Mouse (Mus musculus): ENCODE data around the gene Fes.

The Fes gene

DNA sequence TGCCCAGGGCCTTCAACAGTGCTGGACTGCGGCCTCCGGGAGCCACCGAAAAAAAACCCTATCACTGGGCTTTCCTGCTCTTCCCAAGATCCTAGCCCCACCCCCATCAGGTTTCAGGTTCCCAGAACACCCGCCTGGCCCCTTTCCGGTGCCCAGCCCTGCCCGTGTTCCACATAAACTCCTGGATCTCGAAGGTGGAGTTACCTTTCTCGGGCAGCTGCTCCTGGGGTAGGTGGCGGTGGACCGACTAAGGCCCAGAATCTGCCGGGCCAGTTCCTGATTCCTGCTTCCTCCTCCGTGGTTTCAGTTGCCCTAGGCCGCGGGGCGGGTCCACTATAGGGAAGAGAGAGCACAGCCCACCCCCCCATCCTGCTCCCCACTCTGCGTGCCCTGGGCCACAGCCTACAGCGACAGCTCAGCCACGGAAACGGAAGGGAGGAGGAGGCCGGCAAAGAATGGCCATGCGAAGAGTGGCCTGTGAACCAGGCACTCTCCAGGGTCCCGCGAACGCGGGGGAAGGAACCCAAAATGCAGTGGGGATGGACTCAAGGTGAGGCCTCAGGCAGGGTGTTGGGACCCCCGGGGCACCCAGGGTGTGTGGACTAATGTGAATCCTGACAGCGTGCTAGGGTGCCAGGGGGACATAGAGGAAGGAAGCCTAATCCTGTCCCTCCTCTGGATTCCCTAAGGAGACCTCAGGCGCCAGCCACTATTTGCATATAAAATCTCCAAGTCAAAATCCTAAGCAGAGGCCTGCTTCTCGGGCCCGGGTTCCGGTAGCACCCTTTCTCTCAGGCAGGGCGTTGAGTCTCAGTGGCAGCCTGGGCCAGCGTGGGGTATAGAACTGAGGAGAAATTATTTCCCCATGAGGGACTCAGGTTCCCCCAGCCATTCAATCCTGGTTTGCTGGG is at the start of gene Fes:
Gene Fes (minus strand): TSS at position 314 of the 911 bp plus-strand sequence.
- no peak for DNase-seq (ENCODE audit: low read depth, low spot score)

DNA sequence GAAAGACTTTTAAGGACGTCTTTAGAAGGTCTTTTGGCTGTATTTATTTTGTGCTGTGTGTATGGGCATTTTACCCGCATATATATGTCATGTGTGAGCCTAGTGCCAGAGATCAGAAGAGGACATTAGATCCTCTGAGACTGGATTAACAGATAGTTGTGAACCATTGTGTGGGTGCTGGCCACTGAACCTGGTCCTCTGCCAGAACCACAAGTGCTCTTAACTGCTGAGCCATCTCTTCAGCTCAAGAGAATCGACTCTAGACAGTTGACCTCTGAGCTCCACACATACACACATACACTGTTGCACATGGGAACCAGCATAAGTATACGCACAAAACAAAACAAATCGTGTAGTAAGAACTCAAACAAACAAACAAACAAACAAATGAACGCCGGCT is 48.8 kb upstream of the Fes start:
- no peak for DNase-seq (ENCODE audit: low read depth, low spot score)

DNA sequence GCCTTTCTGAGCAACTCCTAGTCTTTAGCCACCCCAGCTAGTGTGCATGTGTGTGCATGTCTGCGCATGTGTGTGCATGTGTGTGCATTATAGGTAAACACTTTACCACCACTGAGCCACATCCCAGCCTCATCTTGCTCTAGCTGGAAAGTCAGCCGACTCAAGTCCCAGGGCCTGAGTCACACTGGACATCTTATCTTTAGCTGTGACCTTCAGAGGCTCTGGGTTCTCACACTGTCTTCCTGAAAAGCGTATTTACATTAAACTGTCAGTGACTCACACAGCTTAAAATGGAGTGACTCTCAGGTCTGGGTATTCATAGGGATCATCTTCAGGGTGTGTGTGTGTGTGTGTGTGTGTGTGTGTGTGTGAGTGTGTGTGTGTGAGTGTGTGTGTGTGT is 47.8 kb upstream of the Fes start:
- no peak for DNase-seq (ENCODE audit: low read depth, low spot score)

DNA sequence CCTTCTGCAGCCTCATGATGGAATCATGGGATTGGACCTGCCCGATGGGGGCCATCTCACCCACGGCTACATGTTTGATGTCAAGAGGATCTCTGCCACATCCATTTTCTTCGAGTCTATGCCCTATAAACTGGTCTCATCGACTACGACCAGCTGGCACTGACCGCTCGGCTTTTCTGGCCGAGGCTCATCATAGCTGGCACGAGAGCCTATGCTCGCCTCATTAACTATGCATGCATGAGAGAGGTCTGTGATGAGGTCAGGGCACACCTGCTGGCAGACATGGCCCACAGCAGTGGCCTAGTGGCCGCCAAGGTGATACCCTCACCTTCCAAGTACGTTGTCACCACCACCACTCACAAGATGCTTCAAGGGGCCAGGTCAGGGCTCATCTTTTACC is 41.9 kb upstream of the Fes start:
- DNase-seq (ENCODE audit: low read depth, low spot score) = no peak

DNA sequence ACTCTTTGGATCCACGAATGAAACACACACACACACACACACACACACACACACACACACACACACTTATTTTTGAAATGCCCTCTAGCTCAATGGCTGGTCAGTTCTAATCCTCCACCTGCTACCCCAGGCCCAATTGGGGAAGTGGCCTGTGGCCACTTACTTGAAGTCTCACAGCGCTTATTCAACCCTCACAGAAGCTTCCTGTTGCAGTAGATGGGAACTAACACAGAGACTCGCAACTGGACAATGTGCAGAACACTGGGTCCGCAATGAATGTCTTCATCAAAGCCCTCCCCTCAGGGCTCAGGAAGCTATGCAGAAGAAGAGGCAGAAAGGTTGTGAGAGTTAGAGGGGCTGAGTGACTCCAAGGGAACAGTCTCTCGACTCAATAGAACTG is 40.0 kb upstream of the Fes start:
- DNase-seq (ENCODE audit: low read depth, low spot score) = no peak

DNA sequence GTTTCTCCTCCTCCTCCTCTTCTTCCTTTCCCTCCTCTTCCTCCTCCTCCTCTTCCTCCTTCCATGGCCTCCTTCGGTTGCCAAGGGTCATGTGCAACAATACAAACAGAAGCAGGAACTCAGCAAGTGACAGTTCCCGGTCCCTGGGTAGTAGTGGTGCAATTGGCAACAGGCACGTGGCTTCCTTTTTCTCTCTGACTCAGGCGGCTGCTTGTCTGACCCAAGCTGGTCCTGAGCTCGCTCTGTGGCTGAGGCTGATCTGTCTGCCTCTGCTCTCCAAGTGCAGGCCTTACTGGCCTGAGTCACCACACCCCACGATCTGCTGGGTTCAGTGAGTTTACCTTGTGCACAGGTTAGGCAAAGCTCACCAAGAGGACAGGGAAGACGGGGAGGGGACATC is 38.6 kb upstream of the Fes start:
- no peak for DNase-seq (ENCODE audit: low read depth, low spot score)

DNA sequence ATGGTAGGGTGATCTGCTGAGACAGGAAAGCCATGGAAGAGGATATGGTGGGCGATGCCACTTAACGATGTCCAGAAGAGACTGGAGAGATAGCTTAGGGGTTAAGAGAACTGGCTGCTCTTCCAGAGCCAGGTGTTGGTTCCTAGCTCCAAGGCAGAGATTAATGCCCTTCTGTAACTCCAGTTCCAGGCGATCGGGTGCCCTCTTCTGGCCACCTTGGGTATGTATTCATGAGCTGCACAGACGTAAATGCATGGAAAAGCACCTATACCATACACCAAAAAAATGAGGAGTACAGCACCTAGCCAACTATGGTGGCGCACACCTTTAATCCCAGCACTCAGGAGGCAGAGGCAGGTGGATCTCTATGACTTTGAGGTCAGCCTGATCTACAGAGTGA is 37.0 kb upstream of the Fes start:
- no peak for DNase-seq (ENCODE audit: low read depth, low spot score)

DNA sequence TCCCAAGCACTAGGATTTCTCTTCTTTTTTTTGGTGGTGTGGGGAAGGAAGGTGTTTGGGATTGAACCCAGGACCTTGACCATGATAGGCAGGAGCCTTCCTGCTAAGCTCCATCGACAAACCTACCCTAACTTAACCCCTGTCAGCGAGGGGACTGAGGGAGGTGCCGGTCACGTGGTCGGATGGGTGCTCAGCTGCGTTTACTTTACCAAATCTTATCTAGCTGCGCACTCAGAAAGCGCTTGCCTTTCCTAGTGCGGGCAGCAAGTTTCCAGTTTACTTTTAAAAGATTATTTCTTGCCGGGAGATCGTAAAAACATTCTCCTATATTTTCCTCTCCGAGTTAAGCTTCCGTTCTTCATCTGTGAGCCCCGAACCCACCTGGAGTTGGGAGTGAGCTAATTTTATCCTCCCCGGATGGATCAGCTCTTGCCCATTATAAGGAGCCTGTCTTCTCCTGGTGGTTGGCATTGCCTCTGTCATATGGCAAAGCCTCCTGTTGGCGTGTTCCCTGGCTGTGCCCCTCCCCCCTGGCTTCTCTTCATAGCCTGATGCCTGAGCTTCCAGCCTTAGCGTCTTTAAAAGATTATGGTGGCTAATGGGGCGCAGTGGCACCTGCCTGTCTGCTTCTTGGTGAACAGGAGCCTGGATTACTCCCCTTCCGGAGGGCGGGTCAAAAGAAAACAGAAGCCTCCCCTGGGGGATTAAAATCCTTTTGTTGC is 35.2 kb upstream of the Fes start:
- DNase-seq (ENCODE audit: low read depth, low spot score) = peak; percentile 65

DNA sequence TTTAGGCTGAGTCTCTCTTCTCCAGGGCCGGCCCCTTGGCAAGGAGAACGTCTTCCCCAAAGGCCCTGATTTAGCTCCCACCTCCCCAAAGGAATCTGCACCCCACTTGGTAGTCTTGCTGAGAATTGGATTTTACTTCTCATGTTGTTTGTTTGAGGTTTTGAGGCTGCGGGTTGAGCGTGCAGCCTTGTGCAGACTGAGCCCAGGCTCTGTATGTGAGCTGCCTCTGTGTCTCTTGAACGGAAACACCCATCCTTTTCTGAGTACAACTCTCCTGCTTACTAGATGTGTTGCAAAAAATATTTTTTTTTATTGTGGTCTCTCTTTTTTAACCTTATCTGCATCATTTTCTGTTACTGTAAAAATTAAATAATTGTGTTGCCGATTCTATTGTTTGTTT is 33.8 kb upstream of the Fes start:
- no peak for DNase-seq (ENCODE audit: low read depth, low spot score)

DNA sequence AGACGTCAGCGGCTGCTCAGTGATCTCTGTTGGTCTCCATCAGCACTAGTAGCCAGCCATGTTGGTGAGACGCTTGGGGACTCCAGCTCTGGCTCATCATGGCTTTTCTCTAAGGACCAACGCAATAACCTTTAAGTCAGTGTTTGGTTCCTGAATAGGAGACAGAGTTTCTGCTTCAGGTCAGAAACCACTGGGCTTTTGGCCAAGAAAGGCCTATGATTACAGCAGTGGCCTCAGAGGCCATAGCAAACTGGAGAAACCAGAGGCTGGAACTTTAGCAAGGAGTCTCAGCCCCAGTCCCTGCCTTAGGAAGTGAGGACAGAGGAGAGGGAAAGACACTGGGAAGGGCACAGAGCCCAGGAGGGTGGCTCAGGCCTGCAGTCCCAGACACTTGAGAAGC is 32.8 kb upstream of the Fes start:
- no peak for DNase-seq (ENCODE audit: low read depth, low spot score)

DNA sequence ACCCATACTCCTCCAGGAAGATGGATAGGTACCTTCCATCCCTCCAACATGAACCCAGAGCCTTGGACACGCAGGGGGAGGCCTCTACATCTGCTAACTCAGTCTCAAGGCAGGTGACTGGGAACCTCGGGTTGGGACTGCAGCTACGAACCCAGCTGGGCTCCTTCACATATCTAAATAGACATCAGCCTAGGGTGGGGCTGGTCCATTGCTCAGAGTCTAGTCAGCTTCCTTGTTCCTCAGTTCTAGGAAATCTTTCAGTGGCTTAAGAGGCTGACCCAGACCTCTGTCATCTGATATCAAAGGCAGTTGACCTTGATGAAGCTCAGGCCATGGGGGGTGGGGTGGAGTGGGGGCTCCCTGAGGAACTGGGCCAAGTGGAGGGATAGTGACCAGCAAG is 31.5 kb upstream of the Fes start:
- DNase-seq (ENCODE audit: low read depth, low spot score) = no peak

DNA sequence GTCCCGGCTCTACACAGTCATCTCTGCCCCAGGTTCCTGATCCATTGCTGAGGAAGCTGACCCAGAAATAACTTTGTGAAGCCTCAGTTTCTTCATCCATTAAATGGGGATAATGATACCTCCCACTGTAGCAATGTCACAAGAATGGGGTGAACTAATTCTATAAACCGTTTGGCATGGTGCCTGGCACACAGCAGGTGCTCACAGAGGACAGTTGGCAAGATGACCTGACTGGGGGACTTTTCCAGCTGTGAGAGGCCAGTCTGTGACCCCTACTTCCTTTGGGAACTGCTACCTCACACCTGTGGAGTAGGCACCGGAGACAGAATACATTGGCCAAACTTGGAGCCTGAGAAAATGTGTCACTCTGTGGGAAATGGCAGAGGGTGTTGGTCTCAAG is 30.3 kb upstream of the Fes start:
- no peak for DNase-seq (ENCODE audit: low read depth, low spot score)

DNA sequence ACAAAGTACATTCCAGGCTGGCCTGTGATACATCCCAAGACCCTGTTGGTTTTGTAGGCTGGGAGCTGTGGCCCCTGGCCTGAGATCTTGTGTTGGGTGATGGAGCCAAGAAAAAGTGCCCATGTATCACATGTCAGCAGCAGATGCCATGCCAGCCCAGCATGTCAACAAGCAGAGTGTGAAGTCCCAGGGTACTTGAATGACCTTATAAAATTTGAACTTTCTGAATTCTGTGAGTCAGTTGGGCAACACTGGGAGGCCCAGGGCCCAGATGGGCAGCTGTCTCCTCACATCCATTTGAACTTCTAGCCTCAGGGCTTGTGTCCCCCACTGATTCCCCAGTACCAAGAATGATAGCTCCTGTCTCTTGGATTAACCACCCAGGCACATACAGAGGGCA is 29.9 kb upstream of the Fes start:
- no peak for DNase-seq (ENCODE audit: low read depth, low spot score)

DNA sequence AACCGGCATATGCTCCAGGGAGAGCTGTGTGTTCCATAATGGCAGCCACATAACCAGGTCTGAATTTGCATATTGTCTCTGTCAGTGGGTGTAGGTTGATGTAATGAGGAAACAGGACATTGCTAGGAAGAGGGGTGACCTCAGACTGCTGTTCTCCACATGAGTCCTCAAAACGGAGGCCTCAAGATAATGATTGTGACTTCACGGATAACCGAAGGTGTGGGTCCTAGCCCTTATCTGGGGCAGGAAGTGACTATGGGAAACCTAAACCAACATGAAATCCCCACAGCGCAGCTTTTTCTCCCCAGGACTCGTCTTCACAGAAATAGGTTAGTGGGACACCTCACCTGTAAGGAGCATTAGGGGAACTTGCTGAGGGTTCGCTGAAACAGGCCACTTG is 29.2 kb upstream of the Fes start:
- no peak for DNase-seq (ENCODE audit: low read depth, low spot score)

DNA sequence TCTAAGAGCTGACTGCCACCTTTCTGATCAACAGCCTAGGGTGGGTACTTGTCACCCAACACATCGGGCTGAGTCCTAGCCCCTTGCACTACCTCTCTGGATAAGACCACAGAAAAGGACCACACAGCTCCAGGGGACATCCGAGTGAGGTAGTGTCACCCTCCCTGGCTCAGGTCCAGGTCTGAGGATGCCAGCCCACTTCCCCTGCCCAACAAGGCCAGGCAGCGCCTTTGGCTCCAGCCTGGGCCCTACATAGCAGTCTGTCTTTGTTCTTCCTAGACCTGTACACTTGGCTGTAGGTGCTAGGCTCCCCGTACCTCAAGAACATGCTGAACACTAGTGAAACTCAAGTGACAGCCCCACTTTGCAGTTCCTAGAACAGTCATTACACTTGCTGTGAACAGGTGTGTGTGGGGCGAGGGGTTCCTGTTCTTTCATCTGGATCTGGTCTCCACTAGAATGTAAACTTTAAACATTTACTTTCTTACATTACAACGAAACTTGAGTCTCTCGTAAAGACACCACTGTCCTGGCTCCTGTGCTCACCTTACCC is 26.6 kb upstream of the Fes start:
- no peak for DNase-seq (ENCODE audit: low read depth, low spot score)

DNA sequence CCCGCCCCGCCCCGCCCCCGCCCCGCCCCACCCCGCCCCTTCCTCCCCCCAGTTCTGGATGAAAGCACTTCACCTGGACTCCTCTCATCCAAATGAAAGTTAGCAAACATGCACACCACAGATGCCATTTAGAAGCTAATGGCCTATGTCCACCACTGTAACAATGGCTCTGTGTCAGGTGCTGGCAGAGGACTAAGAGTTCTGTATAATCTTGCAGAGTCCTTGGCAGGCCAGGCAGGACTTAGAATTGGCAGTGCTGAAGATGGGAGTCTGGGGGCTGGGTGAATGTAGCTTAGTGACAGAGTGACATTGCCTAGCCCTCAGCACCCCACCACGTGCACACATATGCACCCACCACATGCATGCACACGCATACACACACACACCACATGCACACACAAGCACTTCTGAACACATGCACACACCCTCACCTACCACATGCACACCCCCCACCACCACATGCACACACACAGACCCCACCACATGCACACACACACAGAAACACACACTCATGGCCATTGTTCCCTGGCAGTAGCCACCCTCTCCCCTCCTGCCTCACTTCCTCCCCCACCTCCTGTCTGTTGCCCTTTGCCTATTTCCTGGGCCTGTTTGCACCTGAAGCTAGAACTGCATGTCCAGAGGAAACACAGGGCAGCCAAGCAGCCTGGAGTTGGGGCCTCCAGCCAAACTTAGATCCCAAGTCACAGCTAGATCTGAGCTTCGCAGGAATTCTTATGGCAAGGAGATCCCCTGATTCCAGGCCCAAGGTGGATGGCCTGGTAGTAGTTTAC is 26.0 kb upstream of the Fes start:
- no peak for DNase-seq (ENCODE audit: low read depth, low spot score)

DNA sequence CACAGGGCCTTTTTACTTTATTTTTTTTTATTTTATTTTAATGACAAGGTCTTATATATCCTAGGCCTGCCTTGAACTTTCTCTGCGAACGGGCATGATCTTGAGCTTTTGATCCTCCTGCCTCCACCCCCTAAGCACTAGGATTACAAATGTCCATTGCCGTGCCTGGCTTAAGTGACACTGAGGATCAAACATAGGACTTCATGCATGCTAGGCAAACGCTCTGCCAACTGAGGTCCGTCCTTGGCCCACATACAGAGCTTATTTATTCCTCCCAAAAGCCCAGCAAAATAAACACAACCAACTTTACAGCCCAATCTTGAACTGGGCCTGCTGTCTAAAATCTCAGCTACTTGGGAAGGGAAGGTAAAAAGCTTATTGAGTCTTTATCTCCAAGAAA is 25.0 kb upstream of the Fes start:
- no peak for DNase-seq (ENCODE audit: low read depth, low spot score)

DNA sequence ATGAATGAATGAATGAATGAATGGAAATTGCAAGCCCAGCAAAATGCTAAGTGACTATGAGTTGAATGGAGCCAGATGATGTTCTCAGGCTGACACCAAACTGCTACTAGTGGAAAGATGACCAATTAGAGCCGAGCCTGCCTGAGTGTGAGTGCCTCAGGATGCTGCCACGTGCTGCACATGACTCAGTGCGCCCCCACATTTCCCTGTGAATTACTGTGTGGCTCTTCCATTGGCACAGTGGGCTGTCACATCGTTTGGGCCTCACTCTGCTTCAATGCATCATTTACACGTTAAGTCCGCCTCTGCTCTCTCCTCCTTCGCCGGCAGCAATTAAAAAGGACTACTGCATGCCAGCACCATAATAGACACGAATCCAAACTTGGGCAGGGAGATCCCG is 24.5 kb upstream of the Fes start:
- DNase-seq (ENCODE audit: low read depth, low spot score) = no peak

DNA sequence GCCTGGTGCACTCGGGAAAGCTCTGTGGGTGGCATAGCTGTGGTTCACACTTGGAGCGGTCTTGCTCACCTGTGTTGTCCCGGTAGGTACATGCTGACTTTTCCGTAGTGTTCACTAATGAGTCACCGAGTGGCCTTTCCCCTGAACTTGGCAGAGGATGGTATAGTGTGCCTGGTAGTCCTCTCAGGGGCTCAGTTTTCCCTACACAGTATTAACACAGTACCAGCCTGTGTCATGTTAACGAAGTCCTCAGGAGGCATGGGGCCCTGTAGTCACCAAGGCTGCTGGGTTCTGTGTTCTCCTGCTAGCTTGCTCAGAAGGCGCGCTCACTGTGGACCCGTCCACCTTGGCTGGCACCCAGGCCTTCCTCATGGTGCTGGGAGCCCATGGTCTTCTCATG is 22.6 kb upstream of the Fes start:
- DNase-seq (ENCODE audit: low read depth, low spot score) = no peak

DNA sequence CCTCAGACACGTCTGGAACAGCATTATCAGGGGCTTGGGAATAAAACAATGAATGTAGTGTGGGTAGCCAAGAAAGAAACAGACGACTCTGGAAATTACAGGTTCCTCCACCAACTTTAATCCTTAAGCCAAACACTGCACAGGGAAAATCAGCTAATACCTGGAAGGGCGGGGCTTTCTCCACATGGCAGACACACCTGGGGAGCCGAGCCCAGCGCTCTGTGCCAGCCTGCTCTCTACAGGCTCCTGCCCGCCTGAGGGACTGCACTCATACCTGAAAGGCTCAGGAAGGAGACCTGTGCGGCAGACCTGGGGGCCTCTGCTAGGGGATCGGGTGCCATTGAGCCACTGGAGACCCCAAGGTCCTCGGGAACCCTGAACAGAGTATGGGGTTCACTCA is 20.0 kb upstream of the Fes start:
- no peak for DNase-seq (ENCODE audit: low read depth, low spot score)

DNA sequence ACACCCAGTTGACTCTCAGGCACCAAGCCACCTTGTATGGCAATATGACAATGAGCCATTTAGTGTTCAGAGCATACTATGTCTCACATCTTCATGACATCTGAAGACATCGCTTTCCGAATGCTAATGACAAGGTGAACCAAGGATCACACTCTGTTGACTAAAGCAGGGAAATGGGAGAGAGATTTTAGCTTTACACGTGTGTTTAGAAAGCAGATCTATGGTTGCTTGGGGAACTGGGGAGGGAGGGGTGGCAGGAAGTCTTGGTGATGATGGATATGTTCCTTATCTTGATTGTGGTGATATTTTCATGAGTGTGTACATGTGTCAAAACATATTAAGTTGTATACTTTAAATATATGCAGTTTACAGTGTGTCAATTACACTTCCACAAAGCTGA is 18.4 kb upstream of the Fes start:
- no peak for DNase-seq (ENCODE audit: low read depth, low spot score)

DNA sequence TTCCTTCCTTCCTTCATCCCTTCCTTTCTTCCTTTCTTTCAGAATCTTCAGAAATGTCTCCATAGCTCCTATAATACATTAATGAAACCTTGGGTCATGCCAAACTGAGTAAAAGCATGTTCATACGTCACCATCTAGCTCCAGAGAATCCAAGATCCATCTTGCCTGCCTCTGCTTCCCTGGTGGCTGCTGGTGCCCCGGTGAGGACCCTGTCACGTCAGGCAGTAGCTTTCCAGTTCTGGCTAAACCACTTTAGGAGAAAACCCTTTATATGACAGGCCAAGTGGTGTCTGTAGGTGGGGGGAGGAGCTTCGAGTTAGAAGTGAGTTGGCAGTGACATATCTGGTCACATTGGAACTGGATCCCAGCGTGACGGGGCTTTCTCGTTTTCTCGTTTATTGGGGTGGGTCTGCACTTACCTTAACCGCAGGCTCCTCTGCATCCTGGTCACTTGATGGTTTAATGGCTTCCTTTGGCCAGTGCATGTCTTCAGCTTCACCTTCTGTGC is 17.5 kb upstream of the Fes start, which contains the start of gene Furin:
Gene Furin (minus strand): TSS at position 249 of the 508 bp plus-strand sequence.
- no peak for DNase-seq (ENCODE audit: low read depth, low spot score)
